Mouse (Mus musculus): Measurements from ENCODE around the gene Rrn3. TPM values are rescaled to one million over a fixed set of nuclear protein-coding genes. Genes with fewer than 3 reads are reported as not detected.

Gene Rrn3
- polyA plus RNA-seq, 1 experiment from 2014 or later: 72.7 TPM

Small RNAs within 50 kb of the gene (microRNA-seq; reads per million reads assigned to microRNA genes)
- not detected for gene Gm27734

Other genes with a start within 250 kb of the Rrn3 start
- gene Parn, start 112.5 kb upstream of the Rrn3 start, polyA plus RNA-seq (2015; fragmentation: Nextera tagmentation; extraction: Ambion mirVana): 41.8 and 42.2 TPM in 2 replicates
- 47.6 and 53.1 TPM in 2 replicates for gene Bfar, start 108.8 kb upstream of the Rrn3 start, polyA plus RNA-seq (2015; fragmentation: Nextera tagmentation; extraction: Ambion mirVana)
- 6.2 and 7.1 TPM in 2 replicates for gene 3110001I22Rik, start 108.8 kb upstream of the Rrn3 start, polyA plus RNA-seq (2015; fragmentation: Nextera tagmentation; extraction: Ambion mirVana)
- gene Pla2g10, start 49.7 kb upstream of the Rrn3 start, polyA plus RNA-seq (2015; fragmentation: Nextera tagmentation; extraction: Ambion mirVana): 0.15 TPM in 1 of 2 replicates, not detected in the other
- gene Ntan1, start 38.1 kb downstream of the Rrn3 start, polyA plus RNA-seq (2015; fragmentation: Nextera tagmentation; extraction: Ambion mirVana): 235 and 236 TPM in 2 replicates
- gene Pdxdc1, start 122.4 kb downstream of the Rrn3 start, polyA plus RNA-seq (2015; fragmentation: Nextera tagmentation; extraction: Ambion mirVana): 92.5 and 106 TPM in 2 replicates
- 4.0 and 5.3 TPM in 2 replicates for gene Mpv17l, start 122.5 kb downstream of the Rrn3 start, polyA plus RNA-seq (2015; fragmentation: Nextera tagmentation; extraction: Ambion mirVana)
- 6.0 and 8.0 TPM in 2 replicates for gene 2900011O08Rik, start 205.9 kb downstream of the Rrn3 start, polyA plus RNA-seq (2015; fragmentation: Nextera tagmentation; extraction: Ambion mirVana)
- gene Ifitm7, start 206.2 kb downstream of the Rrn3 start, polyA plus RNA-seq (2015; fragmentation: Nextera tagmentation; extraction: Ambion mirVana): 0.14 and 0.32 TPM in 2 replicates

All from embryonic facial prominence, embryonic 13.5 days (tissue).